Mouse (Mus musculus) kidney, adult 2 months (tissue): ENCODE results near the gene Dnajb12. TPM values are rescaled to one million over a fixed set of nuclear protein-coding genes. Genes with fewer than 3 reads are reported as not detected.

Experiments used
- DNase-seq: peaks from one replicate; pipeline ENCODE4 v3.0.0; 2021
- H3K27ac ChIP-seq: fragments of 200-500 bp; 2 replicates; pipeline ENCODE4 v1.5.1; 2012; ENCODE audit warnings: low read depth, low read length, control low read depth, inconsistent platforms; ENCODE audit not compliant: insufficient read depth
- H3K27me3 ChIP-seq: fragments of 200-500 bp; replicated peaks from 2 replicates; pipeline ENCODE4 v1.6.1; 2012; ENCODE audit warnings: mild to moderate bottlenecking, moderate library complexity, low read length, inconsistent platforms; ENCODE audit not compliant: control insufficient read depth, insufficient read depth
- H3K36me3 ChIP-seq: fragments of 200-500 bp; 2 replicates; pipeline ENCODE4 v1.6.1; 2012; ENCODE audit warnings: mild to moderate bottlenecking, moderate library complexity, low read length, inconsistent platforms; ENCODE audit not compliant: control insufficient read depth, insufficient read depth
- H3K4me1 ChIP-seq: fragments of 200-500 bp; 2 replicates; pipeline ENCODE4 v1.6.1; 2011; ENCODE audit warnings: low read length; ENCODE audit not compliant: control insufficient read depth, insufficient read depth
- H3K4me3 ChIP-seq: fragments of 200-500 bp; 2 replicates; pipeline ENCODE4 v1.5.1; 2011; ENCODE audit warnings: mild to moderate bottlenecking, low read depth, low read length, control low read depth; ENCODE audit not compliant: insufficient read depth
- CTCF ChIP-seq: fragments of 200-500 bp; conservative IDR thresholded peaks from 2 replicates; pipeline ENCODE4 v1.5.1; 2011; ENCODE audit warnings: low read depth, mild to moderate bottlenecking, control low read depth, low read length, moderate library complexity, mixed read lengths; ENCODE audit not compliant: insufficient read depth, insufficient read length
- POLR2A ChIP-seq: fragments of 200-500 bp; IDR thresholded peaks from one replicate; pipeline ENCODE4 v1.6.1; 2011; ENCODE audit warnings: low read depth, low read length, control low read depth
- WGBS: fragments of 180-500 bp; shearing (Covaris S2); methylation state at CpG from one replicate; pipeline ENCODE4 v1.1.7; 2018; 5-methylcytosine and 5-hydroxymethylcytosine counted together
- polyA plus RNA-seq: library from polyadenylated mRNA; depleted of rRNA; stranded (reverse); fragments of >200 nt; gene quantifications from 2 replicates; pipeline ENCODE4 v1.2.3, GENCODE M21; 2012

Gene Dnajb12
- polyA plus RNA-seq, 1 experiment, result 85.8 TPM

DNA sequence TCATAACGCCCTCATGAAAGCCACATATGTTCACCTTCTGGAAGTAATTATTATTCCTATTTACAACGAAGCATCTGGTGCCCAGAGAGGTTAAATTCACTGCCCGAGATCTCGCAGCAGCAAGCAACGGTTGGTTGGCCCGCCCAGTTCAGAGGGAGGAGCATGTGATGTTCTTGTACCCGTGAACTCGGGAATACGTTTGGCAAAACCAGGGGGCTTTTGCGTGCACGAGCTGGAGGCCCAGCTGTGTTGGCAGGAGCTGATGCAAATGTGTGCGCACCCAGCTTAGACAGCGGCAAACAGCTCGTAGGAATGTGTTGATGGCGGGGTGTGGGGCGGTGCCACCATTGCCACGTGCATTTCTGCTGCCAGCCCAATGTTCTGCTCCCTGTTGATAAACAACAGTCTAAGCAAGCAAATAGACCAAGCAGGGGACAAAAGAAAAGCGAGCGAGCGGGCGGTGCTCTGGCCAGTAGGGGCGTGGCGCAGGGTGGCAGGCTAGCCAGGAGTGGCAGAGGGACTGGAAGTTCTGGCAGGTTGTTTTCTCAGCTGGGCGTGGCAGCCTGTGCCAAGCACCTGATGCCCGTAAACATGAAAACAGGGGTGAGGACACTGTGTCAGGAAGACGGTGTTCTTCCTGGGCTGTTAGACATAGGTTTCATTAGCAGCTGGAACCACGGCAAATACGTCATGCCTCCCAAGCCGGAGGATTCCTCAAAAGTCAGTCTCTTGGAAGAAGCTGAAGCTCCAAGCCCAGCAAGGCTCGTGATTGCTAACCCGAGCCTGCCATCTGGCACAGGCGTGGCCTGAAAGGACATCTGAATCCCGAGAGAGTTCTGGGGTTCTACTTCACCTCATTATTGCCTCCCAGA is 41.7 kb downstream of the Dnajb12 start:
- 5% methylated on average over 33 of the region's 33 CpGs for WGBS
- DNase-seq, result peak; percentile 89
- no peaks in the 10 kb centered on the region for H3K27me3 ChIP-seq
- peak overlapping the region; percentile 77 for H3K27ac ChIP-seq
- peak overlapping the region; percentile 50 for H3K4me3 ChIP-seq
- TF ChIP-seq POLR2A (peak; percentile 27), CTCF (peak; percentile 36; the same call in 1 of the 2 replicates)
- no peaks in the 10 kb centered on the region for H3K36me3 ChIP-seq
- peaks cover 17% of the 10 kb centered on the region for H3K4me1 ChIP-seq

GRCm38 (mm10) chr10:59923493-59923892 is 44.1 kb downstream of the Dnajb12 start:
- 94% methylated on average over 2 of the region's 2 CpGs for WGBS
- TF ChIP-seq POLR2A, result no peak
- no peak for TF ChIP-seq CTCF

DNA sequence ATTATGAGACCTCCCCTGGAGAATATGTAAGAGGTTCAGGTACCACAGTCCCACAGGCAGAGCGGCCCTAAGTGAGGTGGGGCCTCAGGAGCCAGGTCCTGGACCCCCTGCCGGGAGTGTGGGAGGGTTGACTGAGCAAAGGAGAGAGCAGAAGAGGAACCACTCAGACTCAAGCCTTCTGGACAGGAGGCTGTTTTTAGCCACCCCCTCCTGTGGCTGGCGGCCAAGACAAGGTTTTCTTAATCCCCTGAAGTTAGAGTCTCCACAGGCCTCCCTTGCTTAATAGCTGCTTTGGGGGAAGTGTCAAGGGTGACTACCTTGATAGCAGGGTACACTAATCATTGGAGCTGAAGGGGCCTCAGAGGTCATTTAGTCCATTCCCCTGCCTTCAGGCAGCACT is 44.9 kb downstream of the Dnajb12 start:
- Histone ChIP-seq H3K27me3 (no peaks in the 10 kb centered on the region), H3K27ac (no peak overlapping the region), H3K4me1 (peaks cover 13% of the 10 kb centered on the region), H3K36me3 (no peaks in the 10 kb centered on the region), H3K4me3 (no peak overlapping the region)
- WGBS, result 48% methylated on average over 3 of the region's 3 CpGs
- TF ChIP-seq POLR2A, result no peak
- TF ChIP-seq CTCF, result no peak
- DNase-seq, result no peak

More at GRCm38 (mm10) chr10:59923493-59923892, 44.1 kb downstream of the Dnajb12 start:
- no peak for DNase-seq
- peaks cover 13% of the 10 kb centered on the region for H3K4me1 ChIP-seq
- H3K36me3 ChIP-seq, result no peaks in the 10 kb centered on the region
- no peak overlapping the region for H3K4me3 ChIP-seq
- no peak overlapping the region for H3K27ac ChIP-seq
- H3K27me3 ChIP-seq, result no peaks in the 10 kb centered on the region

DNA sequence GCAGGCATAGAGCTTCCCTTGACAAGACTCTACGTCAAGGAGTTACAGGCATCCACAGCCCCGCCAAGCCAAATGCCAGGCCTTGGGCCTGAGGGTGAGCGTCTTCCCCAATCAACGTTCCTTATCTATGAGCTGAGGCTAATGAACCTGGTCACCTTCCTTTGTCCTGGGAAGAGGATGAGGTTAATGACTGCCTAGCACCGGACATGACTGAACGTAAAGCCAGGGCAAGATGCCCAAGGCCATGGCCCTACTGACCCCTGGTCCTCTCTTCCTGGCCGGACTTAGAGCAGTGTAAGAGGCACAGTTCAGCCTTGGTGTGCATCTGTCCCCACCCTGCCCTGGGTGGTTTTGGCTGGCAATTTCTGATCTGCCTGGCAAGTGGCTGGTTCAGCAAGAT is 49.8 kb downstream of the Dnajb12 start:
- no peak for DNase-seq
- 58% methylated on average over 7 of the region's 7 CpGs for WGBS
- no peak for TF ChIP-seq POLR2A
- no peak for TF ChIP-seq CTCF

GRCm38 (mm10) chr10:59930996-59931395 is 51.6 kb downstream of the Dnajb12 start:
- no peak for DNase-seq
- Histone ChIP-seq H3K27me3 (no peaks in the 10 kb centered on the region), H3K36me3 (no peaks in the 10 kb centered on the region), H3K27ac (no peak overlapping the region), H3K4me3 (no peak overlapping the region), H3K4me1 (0 out of 2 replicates have a peak, but pooled peaks cover 11% of the 10 kb centered on the region)
- no peak for TF ChIP-seq CTCF
- TF ChIP-seq POLR2A, result no peak
- WGBS, result 44% methylated on average over 10 of the region's 10 CpGs

More for the DNA sequence above, 49.8 kb downstream of the Dnajb12 start:
- H3K36me3 ChIP-seq, result no peaks in the 10 kb centered on the region
- peaks cover 15% of the 10 kb centered on the region; the same call in 1 of the 2 replicates for H3K4me1 ChIP-seq
- H3K27me3 ChIP-seq, result no peaks in the 10 kb centered on the region
- no peak overlapping the region for H3K4me3 ChIP-seq
- H3K27ac ChIP-seq, result no peak overlapping the region

- no peak for TF ChIP-seq CTCF
- no peak for TF ChIP-seq POLR2A
- H3K36me3 ChIP-seq, result no peaks in the 10 kb centered on the region
- WGBS, result 36% methylated on average over 6 of the region's 6 CpGs
- H3K4me1 ChIP-seq, result 0 out of 2 replicates have a peak, but pooled peaks cover 11% of the 10 kb centered on the region
- no peak overlapping the region for H3K27ac ChIP-seq
- peak; percentile 68 for DNase-seq
- H3K27me3 ChIP-seq, result no peaks in the 10 kb centered on the region
- no peak overlapping the region for H3K4me3 ChIP-seq
These were observed 53.2 kb downstream of the Dnajb12 start for GRCm38 (mm10) chr10:59932521-59932920.

GRCm38 (mm10) chr10:59934039-59934438 is 54.7 kb downstream of the Dnajb12 start:
- TF ChIP-seq POLR2A (no peak), CTCF (no peak)
- Histone ChIP-seq H3K4me1 (0 out of 2 replicates have a peak, but pooled peaks cover 11% of the 10 kb centered on the region), H3K27ac (no peak overlapping the region), H3K4me3 (no peak overlapping the region), H3K36me3 (no peaks in the 10 kb centered on the region), H3K27me3 (no peaks in the 10 kb centered on the region)
- no peak for DNase-seq
- 62% methylated on average over 3 of the region's 3 CpGs for WGBS
